Mouse (Mus musculus) bone marrow macrophage, adult 2 months (primary cell): ENCODE data around the gene Mphosph9. TPM values are rescaled to one million over a fixed set of nuclear protein-coding genes. Genes with fewer than 3 reads are reported as not detected.

Experiments used
- H3K27ac ChIP-seq: 2 replicates; pipeline ENCODE4 v1.5.1; 2012; ENCODE audit warnings: low read depth, low read length; ENCODE audit not compliant: insufficient read depth
- H3K4me1 ChIP-seq: 2 replicates; pipeline ENCODE4 v1.6.1; 2012; ENCODE audit warnings: low read length; ENCODE audit not compliant: control insufficient read depth, insufficient read depth
- H3K4me3 ChIP-seq: 2 replicates; pipeline ENCODE4 v1.5.1; 2012; ENCODE audit warnings: mild to moderate bottlenecking, low read length, moderate library complexity; ENCODE audit not compliant: insufficient read depth
- CTCF ChIP-seq: IDR thresholded peaks from 2 replicates; pipeline ENCODE4 v1.5.1; 2012; ENCODE audit warnings: low read depth, mild to moderate bottlenecking, low read length, moderate library complexity
- POLR2A ChIP-seq: IDR thresholded peaks from 2 replicates; pipeline ENCODE4 v1.6.1; 2012; ENCODE audit warnings: mild to moderate bottlenecking, low read depth, low read length, borderline replicate concordance
- polyA plus RNA-seq: library from polyadenylated mRNA; stranded (reverse); fragments of >200 nt; gene quantifications from 2 replicates; pipeline ENCODE4 v1.2.4, GENCODE M21; 2012; ENCODE audit not compliant: missing spikeins, insufficient read depth, insufficient read length

Mphosph9 gene
- polyA plus RNA-seq, 1 experiment = 7.2 TPM

DNA sequence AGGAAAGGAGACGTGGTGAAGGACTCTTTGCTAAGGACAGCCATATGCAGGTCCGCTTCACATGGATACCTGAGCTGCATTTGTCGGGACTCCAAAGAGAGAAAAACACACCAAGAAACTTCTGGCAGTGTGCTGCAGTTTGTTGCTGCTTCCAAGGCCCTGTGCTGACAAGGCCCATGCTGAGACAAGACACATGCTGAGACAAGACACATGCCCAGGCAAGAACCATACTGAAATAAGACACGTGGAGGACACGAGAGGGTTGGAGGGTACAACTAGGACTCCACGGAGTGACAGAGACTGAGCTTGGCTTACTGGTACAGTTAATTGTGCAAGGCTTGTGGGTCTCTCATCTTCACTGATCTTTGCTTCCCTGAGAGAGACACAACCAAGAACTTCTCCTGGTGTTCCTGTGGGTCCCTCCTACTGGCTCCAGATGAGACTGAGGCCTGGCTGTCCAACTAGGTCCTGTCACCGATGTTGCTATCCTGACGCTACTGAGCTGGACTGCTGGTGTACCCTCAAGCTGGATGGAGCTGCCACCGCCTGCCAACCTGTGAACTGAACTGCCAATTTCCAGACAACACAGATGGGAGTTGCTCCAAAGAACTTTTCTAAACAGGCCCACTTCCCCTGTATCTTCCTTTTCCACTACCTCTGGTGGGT lies 84.4 kb downstream of the Mphosph9 start:
- TF ChIP-seq POLR2A (no peak), CTCF (no peak)
- Histone ChIP-seq H3K27ac (no peak overlapping the region), H3K4me1 (no peaks in the 10 kb centered on the region), H3K4me3 (no peak overlapping the region)

DNA sequence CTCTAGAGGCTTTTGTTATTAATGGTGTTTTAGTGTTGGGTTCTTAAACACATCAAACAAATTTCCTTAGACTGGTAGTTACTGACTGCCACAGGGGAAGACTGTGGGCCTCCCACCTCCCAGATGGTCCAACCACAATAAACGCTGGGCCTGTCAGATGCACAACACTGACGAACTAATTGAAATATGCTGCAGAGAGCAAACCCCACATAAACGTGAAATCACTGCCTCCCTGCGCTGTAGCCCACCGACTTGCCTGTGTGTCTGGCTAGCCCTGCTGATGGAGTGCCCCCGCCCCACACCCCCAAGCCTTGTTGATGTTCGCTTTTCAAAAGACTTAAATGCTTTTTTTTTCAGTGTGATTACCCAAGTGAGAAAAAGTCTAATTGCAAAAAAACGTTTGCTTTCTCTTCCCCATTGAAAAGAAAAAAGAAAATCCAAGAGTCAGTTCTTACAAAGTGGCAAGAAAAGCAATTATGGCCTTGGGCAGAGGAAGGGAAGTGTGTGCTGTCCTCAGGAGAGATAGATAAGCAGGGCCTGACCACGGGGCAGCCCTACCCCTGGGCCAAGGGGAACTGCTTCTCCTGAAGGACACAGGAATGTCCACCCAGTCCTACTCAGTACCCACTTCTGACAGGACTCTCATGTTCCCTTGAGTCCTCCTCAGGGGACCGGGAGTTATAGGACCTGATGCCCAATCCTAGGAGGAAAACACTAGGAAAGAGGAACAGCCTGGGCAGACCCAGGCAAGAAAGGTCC lies 85.9 kb downstream of the Mphosph9 start:
- Histone ChIP-seq H3K4me1 (no peaks in the 10 kb centered on the region), H3K27ac (no peak overlapping the region), H3K4me3 (no peak overlapping the region)
- no peak for TF ChIP-seq POLR2A

DNA sequence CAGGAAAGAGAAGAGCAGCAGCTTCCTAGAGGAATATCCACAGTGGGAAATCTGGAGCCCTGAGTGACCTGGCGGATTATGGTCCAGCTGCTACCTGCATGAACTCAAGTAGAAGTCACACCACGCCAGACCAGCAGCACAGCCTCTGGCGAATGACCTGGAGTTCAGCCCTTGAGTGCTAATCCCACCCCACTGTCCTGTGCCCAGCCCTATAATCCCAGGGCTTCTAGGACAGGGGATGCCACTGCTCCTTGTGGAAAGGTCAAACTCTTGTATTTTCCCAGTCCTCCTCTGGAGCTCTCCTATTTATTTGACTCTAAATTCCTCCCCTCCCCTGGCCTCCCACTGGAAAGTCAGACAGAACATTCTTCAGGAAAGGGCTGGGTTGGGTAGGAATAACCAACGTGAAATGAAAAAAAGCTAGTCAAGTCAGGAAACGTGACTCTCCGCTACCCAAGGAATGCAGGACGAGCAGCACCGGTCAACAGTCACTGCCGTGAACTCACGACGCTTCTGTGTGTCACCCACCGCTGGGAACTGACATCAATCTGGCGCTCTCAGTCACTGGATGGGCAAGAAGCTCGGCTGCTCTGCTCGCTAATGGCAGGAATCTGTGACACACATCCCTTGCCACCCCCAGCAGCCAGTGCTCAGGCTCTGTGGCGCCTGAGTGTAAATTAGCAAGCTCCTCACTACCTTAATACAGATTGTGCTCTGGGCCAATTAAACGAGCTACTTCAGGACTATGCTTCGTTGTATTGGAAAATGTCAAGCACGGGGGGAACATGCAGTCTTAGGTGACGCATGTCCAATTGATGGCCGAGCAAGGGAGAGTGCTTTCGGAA lies 86.7 kb downstream of the Mphosph9 start:
- no peak overlapping the region for H3K27ac ChIP-seq
- no peaks in the 10 kb centered on the region for H3K4me1 ChIP-seq
- no peak overlapping the region for H3K4me3 ChIP-seq
- no peak for TF ChIP-seq POLR2A
- TF ChIP-seq CTCF = no peak

DNA sequence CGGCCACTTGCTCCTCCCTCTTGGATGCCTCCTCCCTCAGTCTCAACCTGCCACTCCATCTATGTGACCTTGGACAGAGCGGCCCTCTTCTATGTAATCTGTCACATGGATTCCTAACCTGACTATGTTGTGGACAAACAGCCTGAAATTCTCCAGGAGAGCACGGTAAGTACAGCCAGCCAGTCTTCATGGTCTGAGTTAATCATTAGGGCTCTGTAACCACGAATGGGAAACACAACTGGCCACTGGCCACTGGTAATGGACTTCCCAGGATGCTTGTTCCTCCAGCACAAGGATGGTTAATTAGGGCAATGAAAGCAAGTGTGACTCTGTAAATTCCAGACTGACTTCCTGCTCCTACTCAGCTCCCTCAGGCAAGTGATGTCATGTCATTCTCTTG lies 91.6 kb downstream of the Mphosph9 start:
- TF ChIP-seq POLR2A (no peak), CTCF (no peak)
- no peak overlapping the region for H3K27ac ChIP-seq
- no peak overlapping the region for H3K4me3 ChIP-seq
- H3K4me1 ChIP-seq = no peaks in the 10 kb centered on the region

DNA sequence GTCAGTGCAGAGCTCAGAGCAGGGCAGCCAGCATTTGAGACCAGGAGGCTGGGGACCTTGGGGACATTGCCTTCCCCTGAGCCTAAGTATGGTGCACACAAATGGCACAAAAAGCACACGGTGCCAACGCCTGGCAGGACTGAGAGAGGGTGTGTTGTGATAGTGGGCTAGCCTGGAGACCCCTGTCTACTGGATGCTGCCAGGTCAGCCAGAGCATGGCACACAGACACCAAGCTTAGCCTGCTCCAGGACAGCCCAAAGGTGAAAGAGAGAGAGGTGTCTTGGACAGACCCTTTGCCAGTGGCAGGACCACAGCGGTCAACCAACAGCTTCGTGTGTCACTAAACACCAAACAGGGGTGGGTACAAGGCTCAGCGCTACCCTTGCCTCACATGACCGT lies 93.0 kb downstream of the Mphosph9 start:
- Histone ChIP-seq H3K27ac (no peak overlapping the region), H3K4me1 (no peaks in the 10 kb centered on the region), H3K4me3 (no peak overlapping the region)
- TF ChIP-seq POLR2A (no peak), CTCF (no peak)

DNA sequence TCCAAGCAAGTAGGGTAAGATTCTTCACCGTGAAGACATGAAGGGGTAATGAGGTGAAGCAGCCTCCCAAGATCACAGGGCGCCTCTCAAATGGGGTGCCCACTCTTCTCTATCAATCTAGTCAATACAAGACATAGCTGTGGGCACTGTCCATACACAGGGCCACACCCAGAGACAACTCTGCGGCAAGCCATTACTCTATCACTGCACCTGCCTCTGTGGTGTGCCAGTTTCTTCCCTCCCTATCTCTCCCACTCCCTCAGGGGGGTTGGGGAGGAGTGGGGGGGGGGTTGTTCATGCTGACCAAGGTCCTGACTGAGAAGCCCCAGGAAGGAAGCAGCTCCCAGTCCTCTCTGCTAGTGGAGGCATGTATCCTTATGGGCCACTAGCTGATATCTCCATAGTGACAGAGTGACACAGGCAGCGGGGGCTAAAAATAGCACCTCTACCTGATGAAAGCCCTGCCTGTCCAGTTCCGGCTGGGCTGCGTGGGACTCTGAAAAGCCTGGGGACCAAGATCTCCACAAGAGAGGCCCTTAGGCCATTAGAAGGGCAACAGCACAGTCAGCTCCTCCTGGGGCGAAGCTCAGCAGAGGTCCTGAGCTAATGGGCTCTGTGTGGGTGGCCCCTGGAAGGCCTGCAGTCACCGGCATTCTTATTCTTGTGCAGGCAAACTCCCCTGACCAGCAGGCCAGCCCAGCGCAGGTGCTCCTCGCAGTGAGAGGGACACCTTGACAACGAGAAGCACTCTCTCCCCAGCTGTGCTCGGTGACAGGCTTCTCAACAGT lies 93.7 kb downstream of the Mphosph9 start:
- TF ChIP-seq CTCF (no peak), POLR2A (no peak)
- Histone ChIP-seq H3K4me1 (no peaks in the 10 kb centered on the region), H3K27ac (no peak overlapping the region)

DNA sequence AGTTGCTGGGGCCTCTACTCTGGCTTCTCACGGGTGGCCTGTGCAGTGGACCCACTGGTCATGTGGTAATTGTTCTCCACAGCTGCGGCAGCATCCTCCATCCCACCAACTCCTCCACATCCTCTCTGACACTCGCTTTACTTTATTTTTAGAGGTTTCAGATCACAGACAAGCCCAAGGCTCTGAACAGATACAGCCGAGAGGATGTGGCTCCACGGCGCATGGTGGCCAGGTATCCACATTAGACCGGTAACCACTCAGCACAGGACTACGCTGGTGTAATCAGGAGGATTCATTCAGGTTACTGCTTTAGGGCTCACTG lies 94.7 kb downstream of the Mphosph9 start:
- Histone ChIP-seq H3K27ac (no peak overlapping the region), H3K4me1 (no peaks in the 10 kb centered on the region)
- no peak for TF ChIP-seq POLR2A
- no peak for TF ChIP-seq CTCF

More for the DNA sequence above, 93.7 kb downstream of the Mphosph9 start:
- no peak overlapping the region for H3K4me3 ChIP-seq

DNA sequence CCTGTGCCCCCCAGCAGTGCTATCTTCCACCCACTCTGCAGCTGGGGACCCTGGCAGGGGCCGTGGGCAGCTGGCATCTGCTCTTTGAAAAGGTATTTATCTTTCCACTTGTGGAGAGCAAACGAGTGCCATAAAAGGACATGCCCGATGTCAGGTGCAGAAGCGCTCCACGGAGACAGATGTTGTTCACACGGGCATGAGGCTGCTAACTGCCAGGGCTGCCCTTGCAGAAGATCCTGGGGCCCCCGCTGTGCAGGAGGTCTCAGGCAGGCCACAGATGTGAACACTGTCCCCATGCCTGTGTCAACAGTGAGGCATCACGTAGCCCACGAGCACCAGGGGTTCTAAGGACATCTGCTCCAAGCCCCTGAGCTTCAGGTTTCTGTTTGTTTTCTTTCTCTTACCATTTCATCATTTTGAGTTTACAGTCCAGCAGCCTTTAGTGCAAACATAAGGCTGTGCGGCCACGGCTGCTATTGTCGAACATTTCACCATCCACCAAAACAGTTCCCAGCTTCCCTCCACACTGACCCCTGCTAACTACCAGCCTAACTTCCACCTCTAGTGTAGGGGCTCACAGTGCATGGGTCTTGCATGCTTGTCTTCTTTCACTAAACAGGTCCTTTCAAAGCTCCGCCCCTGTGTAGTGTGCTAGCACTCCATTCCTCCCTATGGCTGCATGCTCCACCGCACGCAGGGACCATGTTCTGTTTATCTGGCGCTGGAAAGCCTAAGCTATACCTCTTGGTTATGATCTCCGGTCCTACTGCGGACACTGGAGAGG lies 95.2 kb downstream of the Mphosph9 start:
- Histone ChIP-seq H3K4me1 (no peaks in the 10 kb centered on the region), H3K4me3 (no peak overlapping the region), H3K27ac (no peak overlapping the region)
- TF ChIP-seq POLR2A = no peak
- no peak for TF ChIP-seq CTCF

More for the DNA sequence above, 94.7 kb downstream of the Mphosph9 start:
- no peak overlapping the region for H3K4me3 ChIP-seq

DNA sequence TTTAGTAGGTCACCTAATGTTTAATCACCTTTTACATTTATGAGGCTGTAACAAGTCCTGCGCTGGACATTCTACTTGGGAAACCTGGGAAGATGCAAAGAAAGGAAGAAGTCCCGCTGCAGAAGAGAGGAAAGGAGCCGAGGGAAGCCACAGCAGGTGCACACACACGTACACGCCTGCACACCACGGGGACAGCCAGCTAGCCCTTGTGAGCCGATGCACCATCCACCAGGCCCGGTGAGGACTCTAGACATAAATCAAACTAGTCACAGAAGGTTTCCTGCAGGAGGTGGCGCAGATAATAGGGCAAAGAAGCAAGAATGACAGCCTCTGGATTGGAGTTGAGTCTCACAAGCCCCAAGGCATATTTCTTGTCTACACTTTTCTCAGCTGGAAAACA lies 97.3 kb downstream of the Mphosph9 start:
- no peak overlapping the region for H3K4me3 ChIP-seq
- no peak overlapping the region for H3K27ac ChIP-seq
- peaks cover 14% of the 10 kb centered on the region for H3K4me1 ChIP-seq
- TF ChIP-seq POLR2A = no peak
- no peak for TF ChIP-seq CTCF
